Mouse (Mus musculus) gastrocnemius, postnatal 10 days (tissue): ENCODE measurements around the gene 9430097D07Rik. TPM values are rescaled to one million over a fixed set of nuclear protein-coding genes. Genes with fewer than 3 reads are reported as not detected.

ENCODE experiments used
- DNase-seq: peaks from one replicate; pipeline ENCODE4 v3.0.0; 2021; ENCODE audit warnings: mixed read lengths
- total RNA-seq, 2 experiments: library from RNA; stranded (reverse); gene quantifications; 2 replicates each; pipeline ENCODE4 v1.2.3; 2021

Gene 9430097D07Rik
- total RNA-seq, 2 experiments from 2014 or later, result not detected

- peak; percentile 100 for DNase-seq
These were observed 40.6 kb downstream of the 9430097D07Rik start, which contains the start of gene Fam102a for GRCm38 (mm10) chr2:32534733-32535471. Gene Fam102a (plus strand): TSS chr2:32535332.

- DNase-seq, result peak; percentile 29
These were observed 41.3 kb downstream of the 9430097D07Rik start for GRCm38 (mm10) chr2:32534061-32534732.

- no peak for DNase-seq
These were observed 42.3 kb downstream of the 9430097D07Rik start for GRCm38 (mm10) chr2:32533163-32533562.

- DNase-seq, result no peak
These were observed 45.0 kb downstream of the 9430097D07Rik start for GRCm38 (mm10) chr2:32530479-32530878.

- no peak for DNase-seq
These were observed 47.2 kb downstream of the 9430097D07Rik start for GRCm38 (mm10) chr2:32528326-32528725.

GRCm38 (mm10) chr2:32527468-32527966 is 48.0 kb downstream of the 9430097D07Rik start:
- DNase-seq, result no peak

GRCm38 (mm10) chr2:32525816-32526215 is 49.7 kb downstream of the 9430097D07Rik start:
- no peak for DNase-seq

GRCm38 (mm10) chr2:32524536-32525031 is 50.9 kb downstream of the 9430097D07Rik start:
- DNase-seq, result no peak

Other genes with a start within 250 kb of the 9430097D07Rik start
- gene Ciz1, start 223.4 kb downstream of the 9430097D07Rik start, total RNA-seq, result 10 to 100 TPM; 31.2 to 47.2 TPM
- gene Dnm1, start 222.3 kb downstream of the 9430097D07Rik start, total RNA-seq, result 10 to 100 TPM; 18.9 to 25.7 TPM
- gene 1110008P14Rik, start 193.7 kb downstream of the 9430097D07Rik start, total RNA-seq, result 10 to 100 TPM; 52.6 to 53.7 TPM
- 1 to 10 TPM; 3.5 to 6.7 TPM for gene Lcn2, start 187.4 kb downstream of the 9430097D07Rik start, total RNA-seq
- 10 to 100 TPM; 38.1 to 40.7 TPM for gene Ptges2, start 179.8 kb downstream of the 9430097D07Rik start, total RNA-seq
- gene Naif1, start 125.2 kb downstream of the 9430097D07Rik start, total RNA-seq, result 1 to 10 TPM; 3.0 to 3.1 TPM
- gene Slc25a25, start 124.2 kb downstream of the 9430097D07Rik start, total RNA-seq, result 10 to 100 TPM; 16.1 to 31.1 TPM
- 1 to 10 TPM; 5.5 to 8.6 TPM for gene Fam102a, start 40.4 kb downstream of the 9430097D07Rik start, total RNA-seq
- 10 to 100 TPM; 19.6 to 25.7 TPM for gene Dpm2, start 4.8 kb downstream of the 9430097D07Rik start, total RNA-seq
- not detected for gene Pip5kl1, start 887 bp downstream of the 9430097D07Rik start, total RNA-seq
- 10 to 100 TPM; 31.7 to 42.6 TPM for gene St6galnac4, start 11.4 kb upstream of the 9430097D07Rik start, total RNA-seq
- gene St6galnac6, start 24.0 kb upstream of the 9430097D07Rik start, total RNA-seq, result 10 to 100 TPM; 59.7 to 66.0 TPM
- 1,000 to 10,000 TPM; 1,275 to 1,593 TPM for gene Ak1, start 46.1 kb upstream of the 9430097D07Rik start, total RNA-seq
- gene Eng, start 70.9 kb upstream of the 9430097D07Rik start, total RNA-seq, result 10 to 100 TPM; 49.5 to 54.7 TPM
- gene Fpgs, start 128.5 kb upstream of the 9430097D07Rik start, total RNA-seq, result 10 to 100 TPM; 10.5 to 15.6 TPM
- 10 to 100 TPM; 29.5 to 35.2 TPM for gene Cdk9, start 137.4 kb upstream of the 9430097D07Rik start, total RNA-seq
- gene Sh2d3c, start 145.4 kb upstream of the 9430097D07Rik start, total RNA-seq, result 10 to 100 TPM; 13.2 to 16.6 TPM
- gene 6330409D20Rik, start 165.3 kb upstream of the 9430097D07Rik start, total RNA-seq, result not detected
- gene Tor2a, start 181.6 kb upstream of the 9430097D07Rik start, total RNA-seq, result 10 to 100 TPM; 12.7 to 13.7 TPM
- gene Ttc16, start 199.9 kb upstream of the 9430097D07Rik start, total RNA-seq, result under 1 TPM in 1 of 2 experiments, not detected in 1; 0.11 TPM
- 1 to 10 TPM; 2.3 to 2.7 TPM for gene Ptrh1, start 200.1 kb upstream of the 9430097D07Rik start, total RNA-seq
- gene Cfap157, start 208.7 kb upstream of the 9430097D07Rik start, total RNA-seq, result not detected